Mouse (Mus musculus) stomach, adult 2 months (tissue): ENCODE results near the gene Gsdma. TPM values are rescaled to one million over a fixed set of nuclear protein-coding genes. Genes with fewer than 3 reads are reported as not detected.

Source experiments
- polyA plus RNA-seq: library from polyadenylated mRNA; depleted of rRNA; stranded (reverse); fragments of >200 nt; gene quantifications from 2 replicates; pipeline ENCODE4 v1.2.3, GENCODE M21; 2012; rRNA removed

The Gsdma gene
- polyA plus RNA-seq = 10.1 and 13.1 TPM in 2 replicates

DNA sequence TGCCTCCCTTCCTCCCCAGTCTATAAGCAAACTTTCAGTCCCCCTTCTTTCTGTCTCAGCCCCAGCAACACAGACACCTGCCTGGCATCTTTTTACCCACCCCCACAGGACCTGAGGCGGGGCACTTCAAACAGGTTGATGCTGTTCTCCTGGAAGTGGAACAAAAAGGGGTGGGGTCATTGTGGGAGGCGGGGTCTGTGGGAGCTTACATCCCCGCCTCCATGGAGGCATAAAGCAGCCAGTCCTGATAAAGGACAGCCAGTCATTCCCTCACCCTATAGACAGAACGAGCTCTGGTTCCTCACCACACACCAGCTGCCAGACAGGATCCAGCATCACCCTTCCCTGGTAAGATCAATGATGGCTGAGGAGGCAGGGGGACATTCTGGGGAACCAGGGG is at the start of gene Gsdma:
Gsdma (plus strand) TSS at position 261 of the 400 bp plus-strand sequence.

DNA sequence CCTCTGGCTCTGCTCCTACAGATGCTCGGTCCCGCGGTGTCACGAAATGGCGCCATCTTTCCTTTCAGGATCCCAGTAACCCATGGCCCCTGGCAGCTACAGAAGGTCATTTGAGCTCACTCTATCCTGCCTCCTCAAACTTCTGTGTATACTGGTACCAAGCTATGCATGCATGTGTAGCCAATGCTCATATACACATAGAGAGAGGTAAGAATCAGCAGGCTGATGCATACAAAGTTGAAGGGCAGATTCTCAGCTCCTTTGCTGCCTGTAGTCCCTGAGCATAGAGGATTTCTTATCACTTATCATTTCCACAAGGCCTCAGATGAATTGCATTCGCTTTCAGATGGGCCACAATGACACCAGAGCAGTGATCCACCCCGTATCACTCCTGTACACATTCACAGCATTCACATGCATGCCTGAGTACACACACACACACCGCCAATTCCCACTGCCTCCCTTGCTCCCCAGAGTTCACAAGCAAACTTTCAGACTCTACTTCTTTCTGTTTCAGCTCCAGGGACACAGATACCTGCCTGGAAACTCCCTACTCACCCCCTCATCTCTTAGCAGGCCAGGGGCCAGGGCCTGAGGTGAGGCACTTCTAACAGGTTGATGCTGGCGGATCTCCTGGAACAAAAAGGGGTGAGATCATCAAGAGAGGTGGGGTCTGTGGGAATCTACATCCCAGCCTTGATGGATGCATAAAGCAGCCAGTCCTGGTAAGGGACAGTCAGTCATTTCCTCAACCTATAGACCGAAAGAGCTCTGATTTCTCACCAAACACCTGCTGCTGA is 38.3 kb upstream of the Gsdma start, which contains the start of the genes Gm12355 and Gsdma3:
Gm12355 (minus strand) TSS at position 51 of the 800 bp plus-strand sequence.
Gsdma3 (plus strand) TSS at position 750 of the 800 bp plus-strand sequence.

DNA sequence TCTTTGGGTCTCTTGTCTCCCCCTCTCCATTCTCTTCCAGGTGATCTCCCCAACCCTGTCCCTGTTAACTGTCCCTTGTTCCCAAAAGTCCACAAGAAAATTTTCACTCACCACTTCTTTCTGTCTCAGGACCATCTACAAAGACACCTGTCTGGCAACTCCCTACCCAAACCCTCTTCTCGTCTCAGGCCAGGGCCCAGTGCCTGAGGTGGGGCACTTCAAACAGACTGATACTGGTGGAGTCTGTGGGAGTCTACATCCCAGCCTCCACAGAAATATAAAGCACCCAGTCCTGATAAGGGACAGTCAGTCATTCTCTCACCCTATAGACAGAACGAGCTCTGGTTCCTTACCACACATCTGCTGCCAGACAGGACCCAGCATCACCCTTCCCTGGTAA is 17.7 kb upstream of the Gsdma start, which contains the start of gene Gsdma2:
Gsdma2 (plus strand) TSS at position 301 of the 400 bp plus-strand sequence.

DNA sequence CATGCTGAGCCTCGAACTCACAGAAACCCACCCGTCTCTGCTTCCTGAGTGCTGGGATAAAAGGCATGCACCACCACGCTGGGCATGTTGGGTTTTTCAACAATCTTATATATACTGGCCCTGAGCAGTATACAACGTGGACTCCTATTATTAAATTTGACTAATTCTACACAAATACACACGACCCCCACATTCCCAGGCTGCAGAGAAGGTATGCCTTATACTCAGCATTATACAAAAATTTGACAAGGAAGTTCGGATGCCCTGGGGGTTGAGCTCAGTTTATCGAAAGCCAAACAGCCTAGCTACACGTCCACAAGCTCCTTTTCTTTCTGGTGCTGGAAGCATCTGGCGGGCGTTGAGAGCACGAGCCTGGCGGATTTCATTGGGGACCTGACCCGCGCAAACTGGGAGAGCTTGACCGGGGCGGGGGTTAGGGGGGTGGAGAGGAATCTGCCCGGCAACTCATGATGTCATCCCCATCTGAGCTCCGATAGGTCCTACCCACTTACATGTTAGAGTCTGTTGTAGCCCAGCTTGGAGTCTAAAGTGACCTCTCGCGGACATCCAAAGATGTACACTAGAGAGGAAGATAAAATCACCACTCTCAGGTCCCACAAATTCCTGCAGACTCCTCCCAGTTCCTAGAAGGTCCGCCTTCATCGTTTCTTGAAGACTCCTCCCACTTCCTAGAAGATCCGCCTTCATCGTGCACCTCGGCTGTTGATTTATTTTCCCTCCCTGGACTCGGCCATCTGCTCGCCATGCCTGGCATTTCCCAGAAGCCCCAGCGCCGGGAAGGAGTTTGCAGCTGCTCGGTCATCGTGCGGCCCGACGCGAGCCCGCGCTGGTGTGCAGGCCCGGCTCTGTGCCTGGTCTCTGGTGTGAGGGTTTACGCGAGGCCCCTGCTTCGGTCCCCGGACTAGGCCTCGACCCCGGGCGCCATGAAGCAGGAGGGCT is 17.9 kb downstream of the Gsdma start, which contains the start of gene Psmd3:
Psmd3 (plus strand) TSS at position 769 of the 960 bp plus-strand sequence.

DNA sequence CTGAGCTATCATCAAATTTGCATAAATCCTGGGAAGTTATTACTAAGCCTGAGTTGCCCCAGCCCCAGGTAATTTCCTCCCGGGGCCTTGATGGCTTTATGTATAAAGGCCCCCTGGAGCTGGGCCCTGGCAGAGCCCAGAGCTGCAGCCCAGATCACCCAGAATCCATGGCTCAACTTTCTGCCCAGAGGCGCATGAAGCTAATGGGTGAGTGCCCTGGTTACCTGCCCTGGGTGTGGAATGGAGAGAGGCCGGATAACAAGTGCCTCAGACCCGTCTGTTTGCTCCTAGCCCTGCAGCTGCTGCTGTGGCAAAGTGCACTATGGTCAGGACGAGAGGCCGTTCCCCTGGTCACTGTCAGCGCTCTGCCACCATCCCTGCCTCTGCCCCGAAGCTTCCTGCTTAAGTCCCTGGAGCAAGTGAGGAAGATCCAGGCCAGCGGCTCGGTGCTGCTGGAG is 37.1 kb downstream of the Gsdma start, which contains the start of gene Csf3:
Csf3 (plus strand) TSS at position 51 of the 458 bp plus-strand sequence.

Other genes starting within 250 kb of the Gsdma start
- 22.9 and 23.3 TPM in 2 replicates for gene Mien1, start 225.4 kb upstream of the Gsdma start, polyA plus RNA-seq
- gene Grb7, start 218.0 kb upstream of the Gsdma start, polyA plus RNA-seq = 30.1 and 30.4 TPM in 2 replicates
- gene Ikzf3, start 118.3 kb upstream of the Gsdma start, polyA plus RNA-seq = 0.21 and 0.39 TPM in 2 replicates
- gene Zpbp2, start 113.3 kb upstream of the Gsdma start, polyA plus RNA-seq = not detected in 2 replicates
- gene Ormdl3, start 77.0 kb upstream of the Gsdma start, polyA plus RNA-seq = 25.0 and 29.7 TPM in 2 replicates
- not detected in 2 replicates for gene Lrrc3c, start 66.1 kb upstream of the Gsdma start, polyA plus RNA-seq
- gene Gm12355, start 38.7 kb upstream of the Gsdma start, polyA plus RNA-seq = not detected in 2 replicates
- 0.05 TPM in 1 of 2 replicates, not detected in the other for gene Gsdma3, start 38.0 kb upstream of the Gsdma start, polyA plus RNA-seq
- gene Gsdma2, start 17.6 kb upstream of the Gsdma start, polyA plus RNA-seq = 1,555 and 1,561 TPM in 2 replicates
- 80.1 and 85.7 TPM in 2 replicates for gene Psmd3, start 18.2 kb downstream of the Gsdma start, polyA plus RNA-seq
- gene Csf3, start 36.9 kb downstream of the Gsdma start, polyA plus RNA-seq = 0.05 and 0.17 TPM in 2 replicates
- gene Med24, start 65.1 kb downstream of the Gsdma start, polyA plus RNA-seq = 39.7 and 42.3 TPM in 2 replicates
- gene Thra, start 76.3 kb downstream of the Gsdma start, polyA plus RNA-seq = 39.6 and 53.6 TPM in 2 replicates
- gene Nr1d1, start 111.0 kb downstream of the Gsdma start, polyA plus RNA-seq = 41.8 and 51.0 TPM in 2 replicates
- 13.0 and 27.7 TPM in 2 replicates for gene Msl1, start 131.2 kb downstream of the Gsdma start, polyA plus RNA-seq
- 12.8 and 15.0 TPM in 2 replicates for gene Casc3, start 140.6 kb downstream of the Gsdma start, polyA plus RNA-seq
- 27.1 and 44.2 TPM in 2 replicates for gene Rapgefl1, start 172.4 kb downstream of the Gsdma start, polyA plus RNA-seq
- 8.5 and 14.1 TPM in 2 replicates for gene Wipf2, start 199.3 kb downstream of the Gsdma start, polyA plus RNA-seq
- 0.10 and 0.27 TPM in 2 replicates for gene Cdc6, start 243.4 kb downstream of the Gsdma start, polyA plus RNA-seq